Mouse (Mus musculus): ENCODE measurements around the gene Kcnk4. TPM values are rescaled to one million over a fixed set of nuclear protein-coding genes. Genes with fewer than 3 reads are reported as not detected.

Kcnk4 gene
- total RNA-seq (2021): under 1 TPM in 1 of 2 experiments, not detected in 1; 0.27 TPM

DNA sequence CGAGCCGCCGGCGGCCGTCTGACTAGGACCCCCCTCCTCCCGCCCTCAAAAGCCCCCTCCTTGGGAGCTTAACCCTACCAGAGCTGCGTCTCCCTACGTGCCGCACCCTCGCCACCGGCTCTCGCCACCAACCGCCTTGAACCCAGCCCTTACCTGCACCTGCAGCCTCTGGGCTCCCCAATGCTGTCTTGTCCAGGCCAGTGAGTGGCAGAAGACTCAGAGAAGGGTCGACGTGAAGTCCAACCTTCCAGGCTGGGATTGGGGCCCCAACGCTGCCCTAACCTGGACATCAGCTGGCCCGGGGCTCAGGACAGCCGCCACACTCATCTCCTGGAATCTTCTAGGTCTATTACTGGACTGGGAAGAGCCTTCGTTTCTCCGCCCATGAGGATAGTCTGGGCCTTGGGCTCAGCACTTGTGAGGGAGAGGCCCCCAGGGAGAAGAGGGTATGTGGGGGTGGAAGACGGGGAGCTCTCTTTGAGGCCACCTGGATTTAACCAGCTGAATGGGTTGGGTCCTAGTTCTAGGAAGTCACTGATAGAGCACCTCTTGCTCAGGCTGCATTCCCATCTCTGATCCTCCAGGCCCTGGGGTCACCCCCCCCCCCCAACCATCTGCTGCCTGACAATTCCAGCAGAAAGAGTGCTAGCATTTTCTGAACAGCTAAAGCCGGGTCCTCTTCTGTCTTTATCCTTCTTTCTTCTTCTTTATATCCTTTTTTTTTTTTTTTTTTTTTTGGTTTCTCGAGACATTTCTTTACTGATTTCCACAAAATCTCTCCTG is at the start of gene Kcnk4:
Gene Kcnk4 (minus strand): TSS at position 321 of the 783 bp plus-strand sequence.
- intact Hi-C loops (cut with DNase I): no loop called here
- DNase-seq: no peak

DNA sequence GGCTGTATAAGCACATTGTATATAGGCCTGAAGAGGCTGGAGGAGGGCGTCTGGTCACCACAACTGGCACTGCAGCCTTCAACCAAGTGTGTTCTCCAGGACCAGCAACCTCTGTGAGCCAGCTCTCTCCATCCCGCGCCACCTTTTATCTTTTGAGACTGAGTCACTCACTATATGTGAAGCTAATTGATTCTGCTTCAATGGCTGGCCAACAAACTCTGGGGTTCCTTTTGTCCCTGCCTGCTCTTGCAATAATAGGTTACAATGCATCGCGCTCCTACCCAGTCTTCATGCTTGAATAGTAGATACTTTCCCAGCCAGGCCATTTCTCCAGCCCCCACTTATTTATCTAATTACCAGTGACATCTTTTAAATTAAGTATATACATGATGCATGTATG is 49.3 kb upstream of the Kcnk4 start:
- intact Hi-C loops (cut with DNase I): no loop called here
- DNase-seq: no peak

DNA sequence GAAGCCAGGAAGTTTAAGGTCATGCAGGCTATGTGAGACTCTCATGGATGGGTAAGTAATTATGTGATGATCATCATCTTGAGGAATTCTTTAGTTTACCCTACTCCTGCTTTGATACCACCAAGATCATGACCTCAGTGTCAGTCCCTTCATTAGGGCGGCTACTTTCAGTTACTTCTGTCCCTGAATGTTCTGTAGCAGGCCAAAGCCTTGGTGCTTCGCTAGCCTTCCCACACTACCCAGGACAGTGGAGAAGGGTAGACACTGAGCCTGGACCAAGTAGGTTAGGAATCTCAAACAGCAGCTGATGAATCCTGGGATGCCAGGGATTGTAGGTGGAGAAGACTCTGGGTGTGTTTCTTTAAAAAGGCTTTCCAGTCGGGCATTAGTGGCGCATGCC is 47.1 kb upstream of the Kcnk4 start:
- DNase-seq: no peak
- intact Hi-C loops (cut with DNase I): no loop called here

DNA sequence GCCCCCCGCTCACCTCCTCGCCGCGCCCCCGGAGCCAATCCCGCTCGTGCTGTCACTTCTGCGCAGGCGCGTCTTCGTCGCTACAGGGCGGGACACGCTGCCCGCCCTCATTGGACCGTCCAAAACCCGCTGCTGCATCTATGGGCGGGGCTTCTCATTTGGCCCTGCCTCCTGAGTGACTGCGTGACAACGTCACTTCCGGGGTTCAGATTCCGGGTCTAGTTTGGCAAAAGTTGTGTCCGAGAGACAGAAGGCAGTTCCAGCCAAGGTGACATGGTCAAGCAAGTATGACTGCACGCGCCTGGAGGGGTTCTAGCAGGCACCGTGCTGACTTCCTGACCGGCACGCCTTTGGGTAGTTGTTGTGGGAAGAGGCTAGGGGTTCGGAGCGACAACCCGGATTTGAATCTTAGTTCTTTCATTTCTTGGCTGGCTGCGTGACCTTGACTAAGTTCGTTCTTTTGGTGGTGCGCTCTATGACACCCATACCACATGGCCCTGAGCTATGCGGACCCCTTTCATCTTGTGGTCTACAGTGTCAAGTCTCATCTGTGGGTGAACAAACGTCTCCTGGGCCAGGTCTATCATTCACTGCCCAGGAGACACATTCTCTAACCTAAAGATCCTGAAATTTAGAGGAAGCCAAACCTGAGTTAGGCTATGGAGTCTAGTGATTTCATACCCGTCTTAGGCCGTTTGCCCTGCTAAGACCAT is 46.2 kb upstream of the Kcnk4 start, which contains the start of gene Fkbp2:
Gene Fkbp2 (minus strand): TSS at position 121 of the 713 bp plus-strand sequence.
- peak; percentile 99 to 100 for DNase-seq
- intact Hi-C loops (cut with DNase I): no loop called here

DNA sequence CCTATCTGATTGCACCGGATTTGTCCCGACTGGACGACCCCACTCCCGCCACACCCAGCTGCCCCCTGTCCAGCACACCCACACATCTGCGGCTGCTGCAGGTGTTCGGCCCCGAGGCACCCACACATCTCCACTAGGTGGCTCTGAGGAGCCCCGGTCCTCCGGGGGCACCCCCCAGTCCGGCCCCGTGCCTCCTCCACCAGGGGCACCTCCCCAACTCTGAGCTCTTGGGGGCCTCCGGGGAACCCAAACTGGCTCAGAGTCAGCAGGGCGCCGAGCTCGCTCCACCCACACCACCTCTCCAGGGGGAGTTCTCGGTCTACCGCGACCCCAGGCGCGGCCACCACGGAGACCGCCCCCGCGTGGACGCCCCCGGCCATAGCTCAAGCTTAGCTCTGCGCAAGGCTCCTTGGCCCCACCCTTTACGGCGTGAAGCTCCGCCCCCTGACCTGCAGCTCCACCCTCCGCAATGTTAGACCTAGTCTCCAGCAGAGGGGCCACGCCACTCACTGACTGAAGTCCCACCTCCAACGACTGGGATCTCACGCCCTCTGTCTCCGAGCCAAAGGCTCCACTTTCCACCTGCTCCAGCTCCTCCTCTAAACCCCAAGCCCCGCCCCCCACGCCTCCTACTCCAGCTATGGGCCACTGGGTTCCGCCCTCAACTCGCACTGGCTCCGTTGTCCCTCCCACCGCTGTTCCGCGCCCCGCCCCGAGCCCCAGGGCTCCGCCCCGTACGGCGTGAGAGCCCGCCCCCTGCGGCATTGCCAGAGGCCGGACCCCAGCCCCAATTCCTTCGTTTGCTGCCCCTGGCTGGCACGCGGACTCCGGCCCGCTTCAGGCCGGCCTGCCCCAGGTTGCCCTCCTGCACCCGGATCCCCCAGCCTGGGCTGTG is 45.4 kb upstream of the Kcnk4 start:
- intact Hi-C loops (cut with DNase I): loop anchor here (2.0 to 5.0 kb wide), 3 partner anchors 37 to 55 kb away; partner anchors contain the start of genes Bad, Catsperz and Gpr137
- DNase-seq: peak; percentile 100

DNA sequence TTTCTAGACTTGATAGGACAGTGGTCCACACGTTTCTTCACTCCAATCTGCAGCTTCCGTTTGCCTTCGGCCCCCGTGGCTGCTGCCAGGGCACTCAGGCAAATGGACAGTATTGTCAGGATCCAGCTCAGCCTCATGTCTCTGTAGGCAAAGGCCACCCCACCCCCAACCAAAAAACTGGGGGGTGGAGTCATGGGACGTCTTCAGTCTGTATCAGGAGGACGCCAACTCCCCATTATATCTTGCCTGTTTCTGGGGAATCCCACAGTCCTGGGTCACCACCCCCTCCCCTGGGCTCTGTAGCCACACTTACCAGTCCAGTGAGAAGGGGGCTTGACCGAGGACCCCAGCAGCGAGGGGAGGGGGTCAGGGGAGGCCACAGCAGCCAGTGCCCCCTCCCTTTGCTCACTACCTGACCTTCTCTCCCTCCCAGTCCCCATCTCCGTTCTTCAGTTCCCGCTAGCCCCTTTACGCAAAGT is 44.7 kb upstream of the Kcnk4 start:
- peak; percentile 38 to 46 for DNase-seq
- intact Hi-C loops (cut with DNase I): loop anchor here (2.0 to 5.0 kb wide), 3 partner anchors 37 to 54 kb away; partner anchors contain the start of genes Bad, Catsperz and Gpr137

DNA sequence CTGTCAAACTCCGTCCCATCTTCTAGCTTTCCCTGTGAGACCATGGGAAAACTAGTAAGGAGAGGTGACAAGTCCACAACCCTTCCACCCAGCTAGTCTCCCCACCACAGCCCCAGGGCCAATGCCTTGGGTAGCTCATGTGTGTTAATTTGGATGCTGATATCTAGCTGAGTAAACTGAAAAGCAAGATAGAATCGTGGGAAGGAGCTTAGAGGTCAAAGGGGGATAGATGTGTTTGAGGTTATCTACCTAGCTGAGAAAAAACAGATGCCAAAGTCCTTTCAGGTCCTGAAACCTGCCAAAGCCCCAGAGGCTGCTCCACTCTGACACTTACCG is 44.3 kb upstream of the Kcnk4 start:
- intact Hi-C loops (cut with DNase I): loop anchor here (2.0 to 5.0 kb wide), 3 partner anchors 36 to 54 kb away; partner anchors contain the start of genes Bad, Catsperz and Gpr137
- no peak for DNase-seq

DNA sequence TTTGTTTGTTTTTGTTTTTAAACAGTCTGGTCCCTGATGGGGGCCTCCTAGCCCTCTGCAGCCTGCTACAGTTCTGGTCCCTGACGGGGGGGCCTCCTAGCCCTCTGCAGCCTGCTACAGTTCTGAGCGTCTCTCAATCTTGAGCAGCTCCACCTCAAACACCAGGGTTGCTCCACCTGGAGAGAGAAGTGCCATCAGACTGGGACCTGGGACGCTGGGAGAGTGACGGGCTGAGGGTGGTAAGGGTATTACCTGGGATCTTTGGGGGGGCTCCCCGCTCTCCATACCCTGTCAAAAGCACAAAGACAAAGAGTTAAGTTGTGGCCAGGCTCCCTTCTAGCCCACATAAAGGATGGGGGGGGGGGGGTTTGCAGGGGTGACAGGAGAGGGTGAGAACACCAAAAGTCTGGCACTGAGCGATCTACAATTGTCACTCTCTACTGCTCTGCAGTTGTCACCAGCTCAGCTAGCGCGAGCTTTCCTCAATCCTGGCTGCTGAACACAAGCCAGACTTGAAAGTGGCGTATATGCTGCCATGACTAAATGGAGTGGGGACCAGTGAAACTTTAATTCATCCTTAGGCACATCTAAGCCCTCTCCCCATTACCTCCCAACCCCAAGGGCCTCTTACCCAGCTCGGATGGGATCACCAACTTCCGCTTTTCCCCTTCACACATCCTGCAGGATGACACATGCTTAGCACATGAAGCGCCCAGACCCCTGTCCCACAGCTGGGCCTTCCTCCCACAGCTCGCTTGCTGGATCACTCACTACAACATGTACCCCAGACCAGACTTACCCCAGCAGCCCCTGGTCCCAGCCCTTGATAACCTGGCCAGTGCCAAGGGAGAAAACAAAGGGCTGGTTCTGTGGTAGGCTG is 43.7 kb upstream of the Kcnk4 start:
- intact Hi-C loops (cut with DNase I): loop anchor here (2.0 to 5.0 kb wide), 3 partner anchors 36 to 53 kb away; partner anchors contain the start of genes Bad, Catsperz and Gpr137
- DNase-seq: no peak

DNA sequence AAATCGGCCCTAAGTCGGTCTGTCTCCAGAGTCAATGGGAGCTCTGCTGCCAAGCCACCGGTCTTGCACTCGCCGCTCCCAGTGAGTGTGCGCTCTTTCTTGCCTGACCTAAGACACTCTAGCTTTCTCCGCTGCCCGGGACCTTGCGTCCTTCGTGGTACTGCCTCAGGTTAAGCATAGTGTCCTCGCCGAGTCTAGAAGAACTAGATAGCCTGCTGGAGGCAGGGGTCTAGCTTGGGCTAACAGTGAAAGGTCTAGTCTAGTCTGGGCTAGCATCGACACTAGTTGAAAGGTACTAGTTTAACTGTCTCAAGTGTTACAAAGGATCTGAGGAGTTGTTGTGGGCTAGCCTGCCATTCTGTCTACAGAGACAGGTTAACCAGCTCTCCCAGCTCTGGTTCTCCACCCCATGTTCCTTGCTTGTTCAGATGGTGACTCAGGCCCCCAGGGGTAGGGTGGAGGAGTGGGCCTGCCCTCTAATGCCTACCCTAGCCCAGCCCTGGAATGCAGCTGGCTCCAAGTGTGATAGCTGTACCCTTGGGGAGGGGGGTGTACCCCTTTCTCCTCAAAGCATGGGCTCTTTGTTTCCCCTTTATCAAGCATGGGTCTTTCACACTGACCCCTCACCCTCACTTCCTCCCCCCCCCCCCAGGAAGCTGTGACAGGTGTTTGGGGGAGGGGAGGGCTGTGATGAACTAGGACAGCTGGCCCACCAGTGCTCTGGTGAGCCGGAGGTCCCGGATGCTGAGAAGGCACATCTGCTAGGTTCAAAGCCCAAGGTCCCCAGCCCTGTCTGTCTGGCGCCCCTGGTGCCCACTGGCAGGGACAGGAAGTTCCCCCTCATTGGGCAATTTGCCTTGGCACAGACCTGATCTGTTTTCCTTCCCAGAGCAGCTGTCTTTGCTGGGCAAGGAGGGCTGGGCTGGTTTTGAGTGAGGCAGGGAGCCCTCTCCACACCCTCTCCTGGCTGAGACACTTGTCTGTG is 41.5 kb upstream of the Kcnk4 start, which contains the start of gene Plcb3:
Gene Plcb3 (minus strand): TSS at position 934 of the 985 bp plus-strand sequence.
- intact Hi-C loops (cut with DNase I): loop anchor here (5.0 kb wide), 1 partner anchor 34 kb away; the partner anchor contains the start of genes Bad and Gpr137
- peak; percentile 77 to 84 for DNase-seq

DNA sequence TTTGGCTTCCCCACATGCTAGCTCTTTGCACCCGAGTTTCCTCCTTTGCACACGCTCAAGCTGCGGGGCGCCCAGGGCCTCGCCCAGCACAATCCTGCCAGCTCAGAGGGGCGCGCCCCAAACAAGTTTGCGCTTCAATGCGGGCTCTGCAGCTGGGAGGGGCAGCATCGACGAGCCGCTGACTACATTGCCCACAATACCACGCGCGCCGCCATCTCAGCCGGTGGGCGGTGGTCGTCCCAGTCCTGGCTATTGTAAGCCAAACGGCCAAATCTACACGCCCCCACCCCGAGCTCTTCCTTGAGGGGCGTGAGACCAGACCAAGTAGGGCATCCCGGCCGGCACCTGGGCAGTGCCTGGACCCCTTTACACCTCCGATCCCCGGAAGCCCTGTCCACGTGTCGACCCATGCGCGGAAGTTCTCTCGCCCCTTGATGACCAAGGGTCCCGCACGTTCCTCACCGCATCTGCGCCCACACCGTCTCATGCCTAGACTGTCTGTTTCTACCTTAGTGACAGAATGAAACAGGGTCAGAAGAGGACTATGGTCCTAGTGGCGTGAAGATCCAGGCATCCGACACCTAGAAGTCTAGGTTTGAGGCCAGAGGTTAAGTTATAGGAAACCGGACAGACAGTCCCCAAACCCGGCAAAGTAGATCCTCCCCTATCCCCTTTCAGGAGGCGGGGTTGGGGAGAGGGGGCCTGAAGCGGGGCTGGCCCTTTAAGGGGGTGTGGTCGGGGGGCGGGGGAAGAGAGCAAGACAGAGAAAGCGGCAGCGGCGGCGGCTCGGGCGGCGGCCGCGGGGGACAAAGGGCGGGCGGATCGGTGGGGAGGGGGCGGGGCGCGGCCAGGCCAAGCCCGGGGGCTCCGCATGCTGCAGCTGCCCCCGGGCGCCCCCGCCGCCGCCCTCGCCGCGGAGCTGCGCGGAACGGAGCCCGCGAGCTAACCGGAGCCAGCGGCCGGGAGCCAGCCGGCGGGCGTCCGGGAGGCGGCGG is 40.2 kb upstream of the Kcnk4 start, which contains the start of gene Ppp1r14b:
Gene Ppp1r14b (plus strand): TSS at position 758 of the 995 bp plus-strand sequence.
- intact Hi-C loops (cut with DNase I): loop anchor here (1.0 to 5.0 kb wide), 2 partner anchors 22 to 32 kb away; partner anchors contain the start of genes Bad and Gpr137
- peak; percentile 84 to 87 for DNase-seq

DNA sequence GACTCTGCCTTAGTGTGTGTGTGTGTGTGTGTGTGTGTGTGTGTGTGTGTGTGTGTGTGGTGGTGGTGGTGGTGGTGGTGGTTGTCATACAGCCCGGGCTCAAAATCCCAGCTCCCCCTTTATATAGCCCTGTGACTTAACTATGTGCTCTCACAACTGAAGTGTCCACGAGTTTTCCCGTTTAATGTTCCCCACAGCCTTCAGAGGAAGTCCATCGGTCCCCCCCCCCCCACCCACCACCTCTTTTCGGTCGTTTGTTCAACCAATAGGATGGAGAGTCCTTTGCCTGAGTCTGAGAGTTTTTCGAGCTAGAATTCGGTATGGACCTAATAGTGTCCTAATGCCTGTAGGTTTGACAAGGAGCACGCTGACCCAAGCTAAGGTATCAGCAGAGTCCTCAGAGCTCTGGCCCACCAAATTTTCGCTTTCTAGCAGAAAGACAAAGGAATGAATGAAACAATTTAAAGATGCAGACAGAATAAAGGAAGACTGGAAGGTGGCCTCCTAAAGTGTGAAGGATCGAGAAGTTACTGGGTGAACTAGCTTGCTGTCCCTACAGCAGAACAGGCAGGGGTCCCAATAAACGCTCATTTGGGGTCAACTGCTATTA is 39.4 kb upstream of the Kcnk4 start:
- no peak for DNase-seq
- intact Hi-C loops (cut with DNase I): loop anchor here (1.0 kb wide), 1 partner anchor 21 kb away; no protein-coding TSS in a partner anchor

DNA sequence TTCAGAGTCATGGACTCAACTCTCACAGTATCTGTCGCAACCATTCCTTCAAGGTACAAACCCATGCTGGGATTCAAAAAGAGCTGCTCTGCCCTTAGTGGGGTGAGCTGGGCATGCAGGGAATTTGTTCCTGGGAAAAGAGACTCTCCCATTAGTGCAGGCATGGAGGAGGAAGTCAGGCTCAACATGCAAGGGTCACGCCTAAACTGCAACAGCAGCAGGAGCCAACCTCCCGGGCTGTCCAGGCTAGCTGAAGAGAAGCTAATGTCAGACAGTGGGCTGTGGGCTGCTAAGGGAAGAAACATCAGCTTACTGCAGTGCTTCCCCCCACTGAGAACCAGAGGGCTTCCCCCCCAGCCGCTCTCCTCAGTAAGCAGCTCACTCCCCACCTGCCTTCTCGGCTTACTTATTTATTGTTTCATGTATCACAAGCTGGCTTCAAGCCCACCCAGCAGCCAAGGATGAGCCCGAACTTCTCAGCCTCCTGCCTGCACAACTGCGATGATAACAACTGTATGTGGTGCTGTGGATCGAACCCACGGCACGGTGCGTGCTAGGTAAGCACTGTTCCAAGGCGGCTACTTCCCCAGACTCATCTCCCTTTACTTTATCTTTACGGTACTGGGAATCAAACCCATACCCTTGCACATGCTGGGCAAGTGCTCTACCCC is 38.1 kb upstream of the Kcnk4 start:
- no peak for DNase-seq
- intact Hi-C loops (cut with DNase I): no loop called here

DNA sequence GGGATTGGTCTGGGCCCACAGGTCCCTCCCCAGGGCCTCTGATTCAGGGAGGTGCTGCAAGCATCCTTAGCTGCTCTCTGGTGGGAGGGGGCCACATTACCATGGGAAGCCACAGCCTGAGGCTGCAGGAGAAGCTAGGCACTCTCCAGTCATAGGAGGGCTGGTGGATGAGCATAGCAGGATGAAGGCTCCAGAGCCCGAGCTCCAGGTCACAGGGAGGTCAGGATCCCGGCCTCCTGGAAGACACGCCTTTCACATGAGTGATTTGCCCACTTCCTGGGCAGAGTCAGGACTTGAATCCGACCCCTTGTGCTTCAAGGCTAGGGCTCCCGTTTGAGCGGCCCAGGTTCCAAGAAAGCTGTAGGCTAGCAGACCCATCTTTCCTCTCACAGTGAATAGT is 37.3 kb upstream of the Kcnk4 start:
- DNase-seq: no peak
- intact Hi-C loops (cut with DNase I): no loop called here

DNA sequence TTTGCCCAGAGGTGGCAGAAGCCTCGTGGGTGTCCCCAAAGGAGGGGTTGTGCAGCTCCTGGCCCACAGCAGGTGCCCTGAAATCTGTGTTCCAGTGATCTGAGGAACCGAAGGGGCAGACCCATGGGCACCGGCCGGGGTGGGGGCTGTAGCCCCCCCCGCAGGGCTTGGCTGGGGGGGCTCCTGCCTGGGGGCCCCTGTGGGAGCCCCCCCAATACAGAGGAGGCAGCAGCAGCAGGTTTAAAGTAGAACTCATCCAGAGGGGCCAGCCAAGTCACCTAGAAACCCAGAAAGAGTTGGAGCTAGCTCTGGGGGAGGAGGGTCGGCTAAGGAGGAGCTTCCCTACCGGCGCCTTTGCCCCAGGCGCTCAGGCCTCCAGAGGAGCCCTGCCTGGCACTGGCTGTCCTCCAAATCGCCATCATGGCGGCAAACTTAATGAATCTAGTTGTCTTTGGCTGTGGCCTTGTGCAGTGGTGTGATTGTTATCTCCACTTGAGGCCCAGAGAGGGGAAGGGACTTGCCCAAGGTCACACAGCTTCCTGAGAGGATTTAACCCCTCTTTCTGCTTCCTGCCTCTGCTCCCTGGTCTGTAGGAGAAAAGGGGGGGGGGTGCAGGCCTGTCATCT is 36.3 kb upstream of the Kcnk4 start:
- intact Hi-C loops (cut with DNase I): no loop called here
- DNase-seq: no peak
